Mouse (Mus musculus): ENCODE results near the gene Hist2h2ac. TPM values are rescaled to one million over a fixed set of nuclear protein-coding genes. Genes with fewer than 3 reads are reported as not detected.

The Hist2h2ac gene
- polyA plus RNA-seq (2012; ENCODE audit: low replicate concordance), result 8.5 and 10.0 TPM in 2 replicates

GRCm38 (mm10) chr3:96220765-96221639, at the start of gene Hist2h2ac, which contains the start of gene Hist2h2be:
Gene Hist2h2ac, minus strand, starts transcription at chr3:96220880.
Gene Hist2h2be, plus strand, starts transcription at chr3:96221119.

GRCm38 (mm10) chr3:96269511-96270474, 49.1 kb upstream of the Hist2h2ac start, which contains the start of gene Hist2h2bb:
Gene Hist2h2bb, plus strand, starts transcription at chr3:96269752.

GRCm38 (mm10) chr3:96268051-96268775, 47.5 kb upstream of the Hist2h2ac start, which contains the start of gene Hist2h3b:
Gene Hist2h3b, plus strand, starts transcription at chr3:96268654.

GRCm38 (mm10) chr3:96262979-96263550, 42.4 kb upstream of the Hist2h2ac start, which contains the start of gene Hist2h4:
Gene Hist2h4, minus strand, starts transcription at chr3:96263311.

GRCm38 (mm10) chr3:96246427-96246856, 25.8 kb upstream of the Hist2h2ac start, which contains the start of gene Hist2h3c1:
Gene Hist2h3c1, plus strand, starts transcription at chr3:96246685.

GRCm38 (mm10) chr3:96245003-96245886, 24.6 kb upstream of the Hist2h2ac start, which contains the start of gene Hist2h2aa1:
Gene Hist2h2aa1, plus strand, starts transcription at chr3:96245497.

GRCm38 (mm10) chr3:96239949-96240798, 19.5 kb upstream of the Hist2h2ac start, which contains the start of gene Hist2h2aa2:
Gene Hist2h2aa2, minus strand, starts transcription at chr3:96240276.

GRCm38 (mm10) chr3:96238954-96239793, 18.5 kb upstream of the Hist2h2ac start, which contains the start of gene Hist2h3c2:
Gene Hist2h3c2, minus strand, starts transcription at chr3:96239127.

GRCm38 (mm10) chr3:96219661-96220130, 984 bp downstream of the Hist2h2ac start, which contains the start of the genes Bola1 and Hist2h2ab:
Gene Bola1, minus strand, starts transcription at chr3:96219709.
Gene Hist2h2ab, plus strand, starts transcription at chr3:96219865.

GRCm38 (mm10) chr3:96180727-96181477, 39.8 kb downstream of the Hist2h2ac start, which contains the start of gene Sv2a:
Gene Sv2a, plus strand, starts transcription at chr3:96181151.

GRCm38 (mm10) chr3:96172197-96173178, 48.2 kb downstream of the Hist2h2ac start, which contains the start of gene Sf3b4:
Gene Sf3b4, plus strand, starts transcription at chr3:96172332.

Measured in leukemia stem cell, adult 10-12 weeks (primary cell).